Mouse (Mus musculus) bone marrow, adult 2 months (tissue): ENCODE data around the gene Myo18a.

ENCODE experiments used
- CTCF ChIP-seq: fragments of 200-500 bp; IDR thresholded peaks from 2 replicates; pipeline ENCODE4 v1.5.1; 2011; ENCODE audit warnings: low read length, control low read depth; ENCODE audit not compliant: control insufficient read depth, insufficient read depth
- POLR2A ChIP-seq: fragments of 200-500 bp; IDR thresholded peaks from 2 replicates; pipeline ENCODE4 v1.6.1; 2011; ENCODE audit warnings: low read depth, mild to moderate bottlenecking, control low read depth, low read length, borderline replicate concordance; ENCODE audit not compliant: control insufficient read depth

DNA sequence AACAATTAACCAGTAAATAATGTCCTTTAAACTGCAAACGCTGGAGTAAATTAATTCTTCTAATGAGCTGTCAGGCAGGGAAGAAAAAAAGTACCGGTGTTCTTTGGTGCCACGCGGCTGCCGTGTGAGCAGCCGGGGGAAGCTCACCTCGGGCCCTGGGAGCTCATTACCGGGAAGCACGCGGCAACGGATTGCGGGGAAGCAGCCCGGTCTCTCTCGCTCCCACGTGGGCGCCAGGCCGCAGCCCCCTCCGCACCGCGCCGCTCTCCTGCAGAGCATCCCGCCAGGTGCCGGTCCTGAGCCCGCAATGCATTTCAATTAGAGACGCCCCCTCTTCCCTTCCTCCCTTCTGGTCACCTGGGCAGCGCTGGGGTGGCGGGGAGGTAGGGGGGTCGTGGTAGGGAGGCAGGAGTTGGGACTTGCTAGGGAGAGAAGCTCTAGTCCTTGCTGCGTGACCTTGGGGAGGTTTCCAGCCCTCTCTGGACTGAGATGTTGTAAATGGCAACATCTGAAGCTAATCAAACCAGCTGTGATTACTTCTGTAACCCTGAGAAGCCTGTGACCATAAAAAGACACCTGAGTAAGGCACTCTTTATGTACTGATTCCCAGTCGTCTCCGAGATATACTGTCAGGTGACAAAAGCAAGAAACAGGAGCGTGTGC is 151.7 kb downstream of the Myo18a start:
- TF ChIP-seq CTCF, result no peak
- no peak for TF ChIP-seq POLR2A
